Mouse (Mus musculus) midbrain, postnatal 0 days (tissue): ENCODE results near the gene Rhoc. TPM values are rescaled to one million over a fixed set of nuclear protein-coding genes. Genes with fewer than 3 reads are reported as not detected.
A peak's percentile ranks its signal among the peaks of the same experiment; 100 is the strongest.

ENCODE experiments used
- ATAC-seq: fragments of 200-750 bp; cut with Nextera tagmentation; 2 replicates; pipeline ENCODE4 v1.8.0; 2017; ENCODE audit warnings: moderate number of reproducible peaks, mild to moderate bottlenecking, moderate TSS enrichment, moderate library complexity; ENCODE audit not compliant: low FRiP score
- DNase-seq: peaks from one replicate; pipeline ENCODE4 v3.0.0-alpha.2; 2015; ENCODE audit warnings: low spot score
- H3K27ac ChIP-seq: fragments of 300-500 bp; sonication (generic); 2 replicates; pipeline ENCODE4 v1.5.1; 2014; ENCODE audit warnings: low read depth, mild to moderate bottlenecking, low read length, mixed read lengths
- H3K27me3 ChIP-seq: fragments of 300-500 bp; sonication (generic); 2 replicates; pipeline ENCODE4 v1.6.1; 2014; ENCODE audit warnings: low read length, control low read depth, mixed read lengths; ENCODE audit not compliant: insufficient read depth
- H3K36me3 ChIP-seq: fragments of 300-500 bp; sonication (generic); 2 replicates; pipeline ENCODE4 v1.6.1; 2014; ENCODE audit warnings: low read length, control low read depth, mixed read lengths; ENCODE audit not compliant: insufficient read depth
- H3K4me1 ChIP-seq: fragments of 300-500 bp; sonication (generic); 2 replicates; pipeline ENCODE4 v1.6.1; 2014; ENCODE audit warnings: mild to moderate bottlenecking, control low read depth, antibody characterized with exemption, low read length, mixed read lengths; ENCODE audit not compliant: insufficient read depth
- H3K4me2 ChIP-seq: fragments of 300-500 bp; sonication (generic); 2 replicates; pipeline ENCODE4 v1.6.1; 2014; ENCODE audit warnings: low read depth, mild to moderate bottlenecking, low read length, mixed read lengths; ENCODE audit not compliant: poor library complexity, severe bottlenecking
- H3K4me3 ChIP-seq: fragments of 300-500 bp; sonication (generic); 2 replicates; pipeline ENCODE4 v1.5.1; 2014; ENCODE audit warnings: low read depth, mild to moderate bottlenecking, low read length, moderate library complexity
- H3K9ac ChIP-seq: fragments of 300-500 bp; sonication (generic); replicated peaks from 2 replicates; pipeline ENCODE4 v1.6.1; 2014; ENCODE audit warnings: mild to moderate bottlenecking, low read length, moderate library complexity, mixed read lengths; ENCODE audit not compliant: poor library complexity, severe bottlenecking
- H3K9me3 ChIP-seq: fragments of 300-500 bp; sonication (generic); 2 replicates; pipeline ENCODE4 v1.6.1; 2016; ENCODE audit warnings: low read length, control low read depth
- CTCF ChIP-seq: IDR thresholded peaks from 2 replicates; pipeline ENCODE4 v1.5.1; 2016; ENCODE audit warnings: antibody characterized with exemption, mild to moderate bottlenecking
- WGBS: fragments of 180-500 bp; shearing (Covaris S2); extraction: QIAGEN DNeasy Blood & Tissue Kit; methylation state at CpG from one replicate; pipeline ENCODE4 v1.1.7; 2014; 5-methylcytosine and 5-hydroxymethylcytosine counted together
- polyA plus RNA-seq: library from polyadenylated mRNA; unstranded; fragments of >200 nt; fragmentation: Nextera tagmentation; extraction: Ambion mirVana; gene quantifications from 2 replicates; pipeline ENCODE4 v1.2.1, GENCODE M21; 2015
- total RNA-seq: library from RNA; depleted of rRNA; stranded (reverse); fragments of >200 nt; gene quantifications from 2 replicates; pipeline ENCODE4 v1.2.3, GENCODE M21; 2014

Rhoc gene
- total and polyA plus RNA-seq, 2 experiments from 2014 or later = 39.9 to 50.9 TPM

DNA sequence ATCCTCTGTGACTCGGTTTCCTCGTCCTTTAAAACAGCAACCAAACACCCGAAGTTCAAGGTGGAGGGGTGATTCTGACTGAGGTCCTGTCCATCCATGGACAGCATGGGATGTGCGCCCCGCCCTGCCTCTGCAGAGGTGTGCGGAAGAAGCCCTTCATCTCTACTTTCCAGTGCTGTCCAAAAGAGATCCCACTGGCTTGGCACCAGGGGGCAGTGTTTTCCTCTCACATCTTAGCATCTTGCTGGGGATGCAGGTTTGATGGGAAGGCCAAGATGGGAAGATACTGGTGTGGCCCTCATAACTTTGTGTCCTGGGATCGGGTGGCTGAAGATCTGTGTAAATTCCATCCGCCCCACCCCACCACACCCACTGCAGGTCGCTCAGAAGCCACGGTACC, 18.1 kb upstream of the Rhoc start:
- Histone ChIP-seq H3K4me2 (no peak overlapping the region), H3K4me3 (no peak overlapping the region), H3K36me3 (no peaks in the 10 kb centered on the region), H3K27me3 (no peaks in the 10 kb centered on the region), H3K9me3 (no peaks in the 10 kb centered on the region), H3K27ac (no peak overlapping the region), H3K9ac (no peak overlapping the region), H3K4me1 (no peaks in the 10 kb centered on the region)
- 55% methylated on average over 10 of the region's 10 CpGs for WGBS
- no peak for ATAC-seq
- peak; percentile 38 for DNase-seq
- peak; percentile 68 for TF ChIP-seq CTCF

DNA sequence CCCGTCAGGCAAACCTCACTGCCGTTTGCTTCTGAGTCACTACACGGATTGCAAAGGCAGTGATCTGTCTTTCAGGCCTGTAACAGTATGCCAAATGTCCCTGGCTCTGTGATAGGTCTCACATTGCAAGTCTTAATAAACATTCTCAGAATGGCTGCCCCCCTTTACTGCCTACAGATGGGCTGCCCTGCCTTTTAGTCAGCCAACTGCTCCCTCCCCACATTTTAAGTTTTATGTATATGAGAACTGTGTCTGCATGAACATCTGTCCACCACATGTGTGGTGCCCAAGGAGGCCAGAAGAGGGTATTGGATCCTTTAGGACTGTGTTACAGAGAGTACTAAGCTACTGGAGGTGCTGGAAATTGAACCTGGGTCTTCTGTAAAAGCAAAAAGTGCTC, 17.3 kb upstream of the Rhoc start:
- Histone ChIP-seq H3K36me3 (no peaks in the 10 kb centered on the region), H3K4me2 (no peak overlapping the region), H3K27ac (no peak overlapping the region), H3K4me3 (no peak overlapping the region), H3K9ac (no peak overlapping the region), H3K27me3 (peaks cover 3% of the 10 kb centered on the region), H3K4me1 (no peaks in the 10 kb centered on the region), H3K9me3 (no peaks in the 10 kb centered on the region)
- ATAC-seq (no peak), DNase-seq (no peak)
- 72% methylated on average over 3 of the region's 3 CpGs for WGBS
- no peak for TF ChIP-seq CTCF

DNA sequence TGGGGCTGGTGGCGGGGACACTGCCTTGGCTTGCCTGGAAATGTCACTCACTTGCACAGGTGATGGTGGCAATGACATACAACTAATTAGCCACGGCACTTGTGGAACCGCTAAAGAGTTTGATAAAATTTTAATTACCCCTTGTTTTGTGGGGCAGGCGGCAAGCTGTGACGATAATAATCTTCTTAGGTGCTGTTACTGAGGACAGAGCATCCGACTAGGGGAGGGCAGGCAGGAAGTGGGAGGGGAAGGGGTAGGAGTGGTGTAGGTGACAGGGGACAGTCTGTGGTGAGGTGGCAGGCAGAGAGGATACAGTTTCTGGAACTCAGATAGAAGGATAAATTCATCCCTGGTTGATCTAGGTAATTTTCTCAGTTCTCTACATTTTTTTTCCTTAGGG, 16.7 kb upstream of the Rhoc start:
- no peaks in the 10 kb centered on the region for H3K36me3 ChIP-seq
- no peak overlapping the region for H3K4me2 ChIP-seq
- no peak for TF ChIP-seq CTCF
- 63% methylated on average over 6 of the region's 6 CpGs for WGBS
- H3K9ac ChIP-seq = no peak overlapping the region
- no peak overlapping the region for H3K4me3 ChIP-seq
- peaks cover 9% of the 10 kb centered on the region for H3K27me3 ChIP-seq
- no peaks in the 10 kb centered on the region for H3K9me3 ChIP-seq
- no peak for ATAC-seq
- no peak for DNase-seq
- H3K27ac ChIP-seq = no peak overlapping the region
- H3K4me1 ChIP-seq = no peaks in the 10 kb centered on the region

DNA sequence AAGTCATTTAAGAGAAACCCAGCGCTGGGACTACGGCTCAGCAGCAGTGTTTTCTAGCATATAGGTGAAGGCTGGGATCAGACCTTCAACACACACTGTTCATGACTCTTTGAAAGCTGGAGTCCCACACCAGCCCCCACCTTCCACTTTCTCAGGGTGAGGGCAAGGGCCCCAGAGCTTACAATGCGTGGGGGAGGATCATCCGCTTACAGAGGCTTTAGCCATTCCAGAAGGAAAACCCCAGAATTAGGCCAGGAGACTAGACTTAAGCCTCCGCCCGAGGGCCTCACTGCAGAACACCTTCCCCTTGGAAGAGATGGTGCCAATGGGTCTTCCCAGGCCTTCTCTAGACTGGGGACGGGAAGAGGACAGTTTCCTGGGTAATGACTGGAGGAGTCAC, 14.9 kb upstream of the Rhoc start:
- Histone ChIP-seq H3K4me2 (no peak overlapping the region), H3K9ac (no peak overlapping the region), H3K4me1 (no peaks in the 10 kb centered on the region), H3K9me3 (no peaks in the 10 kb centered on the region), H3K27ac (no peak overlapping the region), H3K36me3 (no peaks in the 10 kb centered on the region), H3K27me3 (peaks cover 23% of the 10 kb centered on the region), H3K4me3 (no peak overlapping the region)
- 70% methylated on average over 7 of the region's 7 CpGs for WGBS
- no peak for TF ChIP-seq CTCF
- ATAC-seq (no peak), DNase-seq (no peak)

DNA sequence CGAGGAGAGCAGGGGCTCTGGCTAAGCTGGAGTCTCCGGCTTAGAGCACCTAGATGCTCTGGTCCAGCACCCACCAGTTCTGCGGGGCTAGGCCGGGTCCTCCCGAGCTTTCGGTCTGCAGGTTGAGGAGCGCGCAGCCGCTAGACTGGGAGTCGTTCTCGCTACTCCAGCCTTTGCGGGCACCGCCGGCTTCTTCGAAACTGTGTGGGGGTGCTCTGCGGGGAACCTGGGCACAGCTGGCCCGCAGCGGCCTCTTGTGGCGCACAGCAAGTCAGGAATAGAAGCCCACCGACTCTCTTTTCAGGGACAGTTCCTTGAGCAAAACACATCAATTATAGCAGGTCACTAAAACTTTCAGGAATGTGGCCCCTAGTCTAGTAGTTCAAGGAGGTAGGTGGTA, 10.8 kb upstream of the Rhoc start:
- no peak overlapping the region for H3K9ac ChIP-seq
- ATAC-seq = no peak
- H3K27ac ChIP-seq = no peak overlapping the region
- DNase-seq = peak; percentile 57
- WGBS = 2% methylated on average over 20 of the region's 20 CpGs
- peaks cover 55% of the 10 kb centered on the region for H3K27me3 ChIP-seq
- H3K4me3 ChIP-seq = peak overlapping the region; percentile 35
- H3K36me3 ChIP-seq = no peaks in the 10 kb centered on the region
- no peaks in the 10 kb centered on the region for H3K9me3 ChIP-seq
- peaks cover 8% of the 10 kb centered on the region; the same call in 1 of the 2 replicates for H3K4me1 ChIP-seq
- H3K4me2 ChIP-seq = peak overlapping the region; percentile 69
- peak; percentile 81 for TF ChIP-seq CTCF

DNA sequence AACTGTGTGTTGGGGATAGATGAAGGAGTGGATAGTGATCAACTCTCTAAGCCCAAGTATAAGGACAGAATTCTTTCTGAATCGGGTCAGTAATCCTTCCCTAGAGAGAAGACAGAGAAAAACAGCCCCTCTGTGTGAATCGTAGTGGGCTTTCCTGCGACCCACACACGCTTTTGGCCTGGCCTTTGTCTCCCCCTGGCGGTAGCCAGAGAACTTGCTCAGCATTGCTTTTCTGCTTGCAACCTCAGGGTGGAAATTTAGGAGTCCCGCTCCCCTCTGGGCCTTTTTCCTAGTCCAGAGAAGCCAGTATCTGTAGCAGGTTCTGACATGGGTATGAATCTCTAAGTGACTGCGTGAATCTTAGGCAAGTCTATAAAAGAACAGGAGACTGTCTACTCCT, 8.2 kb upstream of the Rhoc start:
- Histone ChIP-seq H3K4me3 (no peak overlapping the region), H3K4me2 (no peak overlapping the region), H3K9ac (no peak overlapping the region), H3K36me3 (no peaks in the 10 kb centered on the region), H3K9me3 (no peaks in the 10 kb centered on the region), H3K27me3 (peaks cover 70% of the 10 kb centered on the region), H3K27ac (no peak overlapping the region), H3K4me1 (peaks cover 8% of the 10 kb centered on the region; the same call in 1 of the 2 replicates)
- TF ChIP-seq CTCF = peak; percentile 95
- DNase-seq (peak; percentile 85), ATAC-seq (no peak)
- under 1% methylated on average over 7 of the region's 7 CpGs for WGBS
